Mouse (Mus musculus): ENCODE measurements at regions not wholly inside any gene's neighbourhood (a gene's known extent, or its start where the extent isn't known, plus 50 kb on each side); places are given as distances from the start of the nearest gene placed in this dataset.

- no peak for DNase-seq (ENCODE audit: low read depth)
Observed at GRCm38 (mm10) chr16:5673372-5673960, 211.7 kb upstream of the Rbfox1 start.

GRCm38 (mm10) chr16:5672871-5673270, 212.3 kb upstream of the Rbfox1 start:
- DNase-seq (ENCODE audit: low read depth), result no peak

GRCm38 (mm10) chr16:5668403-5668967, 216.7 kb upstream of the Rbfox1 start:
- no peak for DNase-seq (ENCODE audit: low read depth)

GRCm38 (mm10) chr16:5661918-5662317, 223.2 kb upstream of the Rbfox1 start:
- DNase-seq (ENCODE audit: low read depth), result peak; percentile 44

- no peak for DNase-seq (ENCODE audit: low read depth)
Observed at GRCm38 (mm10) chr16:5651551-5651950, 233.6 kb upstream of the Rbfox1 start.

- no peak for DNase-seq (ENCODE audit: low read depth)
Observed at GRCm38 (mm10) chr16:5651002-5651401, 234.2 kb upstream of the Rbfox1 start.

- no peak for DNase-seq (ENCODE audit: low read depth)
Observed at GRCm38 (mm10) chr16:5639956-5640355, 245.2 kb upstream of the Rbfox1 start.

GRCm38 (mm10) chr16:5629996-5630395, 255.2 kb upstream of the Rbfox1 start:
- DNase-seq (ENCODE audit: low read depth), result no peak

GRCm38 (mm10) chr16:5627910-5628309, 257.2 kb upstream of the Rbfox1 start:
- no peak for DNase-seq (ENCODE audit: low read depth)

- DNase-seq (ENCODE audit: low read depth), result no peak
Observed at GRCm38 (mm10) chr16:5627117-5627909, 257.8 kb upstream of the Rbfox1 start.

GRCm38 (mm10) chr16:5625159-5625558, 260.0 kb upstream of the Rbfox1 start:
- no peak for DNase-seq (ENCODE audit: low read depth)

GRCm38 (mm10) chr16:5620566-5620965, 264.6 kb upstream of the Rbfox1 start:
- no peak for DNase-seq (ENCODE audit: low read depth)

- no peak for DNase-seq (ENCODE audit: low read depth)
Observed at GRCm38 (mm10) chr16:5616356-5616755, 268.8 kb upstream of the Rbfox1 start.

GRCm38 (mm10) chr16:5595359-5595758, 289.8 kb upstream of the Rbfox1 start:
- no peak for DNase-seq (ENCODE audit: low read depth)

- DNase-seq (ENCODE audit: low read depth), result no peak
Observed at GRCm38 (mm10) chr16:5578333-5578732, 306.8 kb upstream of the Rbfox1 start.

- no peak for DNase-seq (ENCODE audit: low read depth)
Observed at GRCm38 (mm10) chr16:5572780-5573179, 312.4 kb upstream of the Rbfox1 start.

- DNase-seq (ENCODE audit: low read depth), result peak; percentile 26
Observed at GRCm38 (mm10) chr16:5570619-5571018, 314.5 kb upstream of the Rbfox1 start.

GRCm38 (mm10) chr16:5569101-5569500, 313.3 kb upstream of the Eef2kmt start:
- no peak for DNase-seq (ENCODE audit: low read depth)

GRCm38 (mm10) chr16:5549026-5549425, 293.2 kb upstream of the Eef2kmt start:
- DNase-seq (ENCODE audit: low read depth), result no peak

- no peak for DNase-seq (ENCODE audit: low read depth)
Observed at GRCm38 (mm10) chr16:5548602-5549001, 292.8 kb upstream of the Eef2kmt start.

- DNase-seq (ENCODE audit: low read depth), result no peak
Observed at GRCm38 (mm10) chr16:5546808-5547207, 291.0 kb upstream of the Eef2kmt start.

- DNase-seq (ENCODE audit: low read depth), result no peak
Observed at GRCm38 (mm10) chr16:5545801-5546200, 290.0 kb upstream of the Eef2kmt start.

- DNase-seq (ENCODE audit: low read depth), result no peak
Observed at GRCm38 (mm10) chr16:5544436-5544835, 288.7 kb upstream of the Eef2kmt start.
